Comparison of ENCODE assay signal across 15 mouse cellular contexts in genomic region chr10:93932020-93932419, GRCm38 (mm10).
"Had no signal": no experiment of that assay in that cellular context is flagged by ENCODE, and none has a peak within 500 bp of the region (broad histone marks: within the 10 kb centered on the region; RNA-seq: fewer than 3 reads in every experiment).

No protein-coding gene starts in this region.

- H3K27me3 ChIP-seq: limb, embryonic 15.5 days; megakaryocyte, embryonic 14.5 days; midbrain, embryonic 15.5 days; neural tube, embryonic 12.5 days had no signal

- H3K27ac ChIP-seq: kidney, postnatal 0 days; layer of hippocampus, adult 2 months; left cerebral cortex, adult 2 months; liver, embryonic 12.5 days; macrophage; midbrain, embryonic 15.5 days; neural tube, embryonic 12.5 days had no signal

- H3K4me3 ChIP-seq: layer of hippocampus, adult 2 months; left cerebral cortex, adult 2 months; limb, embryonic 15.5 days; liver, embryonic 12.5 days; megakaryocyte, embryonic 14.5 days; midbrain, embryonic 15.5 days; neural tube, embryonic 12.5 days had no signal

- ATAC-seq: liver, embryonic 12.5 days; midbrain, embryonic 15.5 days had no signal

- H3K9ac ChIP-seq: limb, embryonic 15.5 days; liver, embryonic 12.5 days; lung, embryonic 14.5 days; midbrain, embryonic 15.5 days; neural tube, embryonic 12.5 days had no signal

- H3K36me3 ChIP-seq: limb, embryonic 15.5 days; liver, embryonic 12.5 days; midbrain, embryonic 15.5 days; neural tube, embryonic 12.5 days had no signal

- H3K4me1 ChIP-seq: liver, embryonic 12.5 days; megakaryocyte, embryonic 14.5 days; neural tube, embryonic 12.5 days had no signal

- H3K4me2 ChIP-seq: limb, embryonic 15.5 days; liver, embryonic 12.5 days; lung, embryonic 14.5 days; midbrain, embryonic 11.5 days; midbrain, embryonic 15.5 days; neural tube, embryonic 12.5 days had no signal

- H3K9me3 ChIP-seq: limb, embryonic 15.5 days; liver, embryonic 12.5 days; midbrain, embryonic 15.5 days had no signal

- DNase-seq: kidney, adult 11 months; kidney, adult 9 months; kidney, postnatal 4 days; lung, embryonic 14.5 days; lung, postnatal 10 days had no signal
